Mouse (Mus musculus): ENCODE measurements around the gene Wdr27.

The Wdr27 gene

DNA sequence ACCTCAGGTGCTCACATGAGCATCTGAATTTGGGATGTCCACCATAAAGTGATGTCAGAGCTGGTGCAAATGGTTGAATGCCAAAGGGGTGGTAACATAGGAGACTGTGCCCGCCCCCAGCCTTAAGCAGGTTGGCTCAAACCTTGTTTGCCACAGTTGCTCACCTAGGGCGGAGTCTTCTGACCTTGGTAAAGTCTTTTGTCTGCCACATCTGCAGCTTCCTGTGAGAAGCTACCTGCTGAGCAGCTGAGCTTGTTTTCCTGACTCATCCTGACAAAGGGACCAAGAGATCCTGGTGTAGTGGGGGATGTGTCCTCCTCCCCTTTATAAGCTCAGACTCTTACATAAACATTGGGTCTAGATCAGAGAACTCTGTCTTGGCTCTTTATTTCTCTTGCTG lies 125.0 kb downstream of the Wdr27 start:
- DNase-seq: no peak

DNA sequence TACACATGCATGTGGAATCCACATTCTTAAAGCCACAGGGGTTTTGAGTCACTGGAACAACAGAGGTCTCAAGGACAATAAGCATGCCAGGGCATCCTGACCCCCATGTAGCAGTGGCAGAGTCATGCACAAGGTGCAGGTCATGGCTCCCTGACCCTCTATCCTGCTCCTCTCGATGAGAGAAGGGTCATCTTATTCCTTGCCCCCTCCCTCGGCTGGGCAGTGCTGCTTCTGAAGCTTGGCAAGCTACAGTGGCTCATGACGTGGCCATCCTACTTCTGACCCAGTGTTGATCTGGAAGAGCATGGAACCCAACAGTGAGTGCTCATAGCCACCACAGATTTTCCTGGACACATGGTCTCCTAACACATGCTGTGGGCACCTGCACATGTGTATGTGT lies 126.9 kb downstream of the Wdr27 start:
- DNase-seq: no peak

DNA sequence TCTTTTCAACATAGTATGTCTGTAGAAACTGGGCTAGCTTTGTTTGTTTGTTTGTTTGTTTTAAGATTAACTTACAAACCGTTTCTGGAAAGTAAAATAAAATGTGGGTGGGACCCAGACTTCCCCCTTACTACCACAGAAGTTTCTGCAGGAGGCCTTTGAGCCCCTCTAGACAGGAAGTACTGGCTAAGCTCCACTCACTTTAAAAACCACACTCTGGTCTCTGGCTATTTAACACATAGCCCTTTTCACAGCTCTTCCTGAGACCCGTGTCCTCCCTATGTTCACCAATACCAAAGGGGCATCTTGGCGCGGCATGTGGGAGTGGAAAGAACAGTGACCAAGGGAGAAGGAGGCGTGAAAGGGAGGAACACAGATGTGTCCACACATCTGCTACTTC lies 127.7 kb downstream of the Wdr27 start:
- no peak for DNase-seq

DNA sequence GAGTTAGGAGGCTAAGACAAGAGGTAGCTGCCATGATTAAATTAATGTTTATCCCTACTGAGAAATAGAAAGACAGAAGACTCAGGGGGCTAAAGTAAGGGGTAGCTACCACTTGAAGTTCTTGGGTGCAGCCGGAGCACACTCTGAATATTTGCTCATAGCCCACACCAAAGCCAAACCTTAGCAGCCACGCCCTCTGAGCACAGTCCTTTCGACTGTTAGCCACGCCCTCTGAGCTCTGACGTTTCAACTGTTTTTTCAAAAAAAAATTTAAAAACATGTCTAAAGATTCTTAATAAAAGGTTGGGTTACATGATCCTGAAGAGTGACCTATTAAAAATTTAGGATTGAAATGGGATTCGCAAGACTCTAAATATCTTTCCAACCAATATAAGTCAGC lies 130.3 kb downstream of the Wdr27 start:
- no peak for DNase-seq

DNA sequence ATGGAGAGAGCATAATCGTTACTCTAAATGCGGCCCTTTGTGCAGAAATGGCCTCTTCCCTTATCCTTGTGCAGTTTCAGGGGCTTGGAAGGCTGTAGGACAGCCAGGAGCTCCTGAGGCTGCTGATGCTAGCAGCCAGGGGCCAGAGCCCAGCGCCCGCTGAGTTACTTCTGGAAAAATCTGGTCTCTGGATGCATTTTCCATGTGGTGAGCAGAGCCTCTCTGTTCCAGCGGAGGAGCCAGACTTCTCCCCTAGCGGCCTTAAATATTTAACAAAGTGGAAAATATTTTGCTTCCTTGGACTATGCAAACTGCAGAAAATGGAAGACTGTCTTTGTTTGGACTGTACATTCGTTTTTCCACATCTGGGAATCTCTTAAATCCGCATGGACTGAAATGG lies 130.9 kb downstream of the Wdr27 start:
- DNase-seq: no peak

DNA sequence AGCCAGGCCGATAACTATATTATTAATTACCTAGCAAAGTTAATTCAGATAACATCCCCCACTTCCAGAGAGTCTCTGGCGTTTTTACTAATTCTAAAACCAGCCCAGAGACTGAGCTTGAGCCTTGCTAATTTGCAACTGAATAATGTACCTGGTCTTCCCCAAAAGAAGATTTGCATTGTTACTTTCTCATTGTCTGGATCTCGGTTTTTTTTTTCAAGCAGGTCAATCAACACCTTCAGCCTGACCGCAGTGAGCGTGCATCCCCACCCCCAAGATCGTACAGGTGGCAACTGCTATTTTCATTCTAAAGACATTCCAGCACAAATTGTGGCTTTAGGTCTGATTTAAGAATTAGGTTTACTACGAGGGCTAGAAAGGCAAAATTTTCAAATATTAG lies 136.2 kb downstream of the Wdr27 start:
- no peak for DNase-seq

DNA sequence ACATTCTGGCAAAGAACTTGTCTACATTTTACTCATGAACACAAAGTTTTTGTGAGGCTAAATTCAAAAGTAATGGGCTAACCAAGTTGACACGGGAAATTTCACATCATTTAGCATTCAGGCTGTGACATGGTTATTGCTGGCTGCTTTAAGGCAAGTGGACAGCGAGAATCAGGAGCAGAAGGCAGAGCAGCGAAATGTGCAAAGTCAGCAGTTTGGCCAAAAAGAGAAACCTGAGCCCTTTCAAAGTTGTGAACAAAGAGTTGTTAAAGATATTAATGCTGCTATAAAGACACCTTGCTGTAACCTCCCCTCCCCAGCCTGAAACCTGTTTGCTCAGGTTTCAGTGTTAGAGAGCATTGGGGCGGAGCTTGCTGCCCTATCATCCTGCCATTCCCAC lies 143.7 kb downstream of the Wdr27 start:
- DNase-seq: no peak

DNA sequence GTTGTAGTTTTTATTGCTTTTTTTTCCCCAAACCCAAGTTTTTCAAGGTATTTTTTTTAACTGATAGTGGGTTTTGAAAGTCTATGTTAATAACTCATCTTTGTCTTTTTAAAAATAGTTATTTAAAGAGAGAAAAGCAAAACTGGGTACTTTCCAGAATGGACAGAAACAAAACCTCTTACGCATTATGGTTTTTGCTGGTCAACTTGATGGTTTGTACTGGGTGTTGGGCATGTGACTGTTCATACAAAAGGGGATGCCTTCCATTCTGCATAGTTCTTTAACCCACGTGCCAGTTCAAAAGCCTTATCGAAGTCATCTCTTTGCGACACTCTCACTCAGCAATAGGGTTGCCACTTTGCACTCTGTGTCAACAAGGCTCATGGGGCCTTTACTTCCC lies 147.9 kb downstream of the Wdr27 start:
- no peak for DNase-seq

DNA sequence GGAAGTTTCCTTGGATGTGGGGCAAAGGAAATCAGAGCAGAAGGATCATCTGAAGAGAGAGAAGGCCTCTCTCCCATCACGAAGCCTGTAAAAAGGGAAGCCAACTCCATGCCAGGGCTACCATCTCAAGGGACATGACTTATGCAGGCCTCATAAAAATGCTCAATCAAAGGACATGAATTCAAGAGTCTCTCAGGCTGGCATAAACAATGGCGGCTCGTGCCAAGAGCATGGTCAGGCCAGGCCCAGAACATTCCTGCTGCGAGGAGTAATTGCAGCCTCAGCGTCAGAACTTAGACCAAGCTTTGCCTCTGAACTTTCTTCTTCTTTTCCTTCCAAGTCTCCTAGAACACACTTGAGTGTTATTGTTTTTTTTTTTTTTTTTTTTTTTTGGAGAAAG lies 163.6 kb downstream of the Wdr27 start:
- DNase-seq: peak in 1 of 2 experiments; percentile 32

DNA sequence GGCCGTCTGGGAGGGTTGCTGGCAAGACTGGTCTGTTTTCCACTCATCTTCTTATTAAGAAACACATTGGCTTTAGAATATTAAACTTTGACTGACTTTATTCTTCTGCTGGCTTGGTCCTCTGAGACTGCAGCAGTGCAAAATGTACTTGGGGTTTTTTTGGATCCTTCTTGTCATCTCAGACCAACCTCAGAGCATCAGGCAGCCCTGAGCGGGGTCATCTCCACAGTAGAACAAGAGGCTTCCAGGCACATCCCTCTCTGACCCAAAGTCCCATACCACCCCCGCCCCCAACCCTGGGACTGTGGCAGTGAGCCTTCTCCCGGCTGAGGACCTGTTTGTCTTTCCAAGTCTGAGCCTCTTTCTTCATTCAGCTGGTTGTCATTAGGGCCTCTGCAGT lies 171.6 kb downstream of the Wdr27 start:
- no peak for DNase-seq

DNA sequence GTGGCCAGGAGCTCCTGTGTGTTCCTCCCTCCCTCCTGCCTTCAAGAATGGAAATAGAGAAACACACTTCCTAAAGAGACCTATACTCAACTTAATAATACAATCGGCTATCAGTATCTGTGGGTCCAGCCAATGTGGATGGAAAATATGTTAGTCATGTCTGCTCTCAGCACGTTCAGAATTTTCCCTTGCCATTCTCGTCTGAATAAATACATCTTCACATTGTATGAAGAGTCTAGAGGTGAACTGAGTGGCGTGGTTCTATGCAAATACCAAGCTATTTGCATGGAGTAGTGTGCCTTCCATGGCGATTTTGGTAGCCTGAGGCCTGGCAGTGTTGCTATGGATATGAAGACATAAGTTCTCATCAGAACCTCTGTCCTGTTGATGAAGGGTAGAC lies 172.6 kb downstream of the Wdr27 start:
- DNase-seq: no peak
